Mouse (Mus musculus): ENCODE data around the gene Vmn1r195. TPM values are rescaled to one million over a fixed set of nuclear protein-coding genes. Genes with fewer than 3 reads are reported as not detected.

Vmn1r195 gene
- total and polyA plus RNA-seq, 3 experiments = not detected

- H3K27me3 ChIP-seq (ENCODE audit: control insufficient read depth, insufficient read depth, low read length) = no peaks in the 10 kb centered on the region
- 52% methylated on average over 2 of the region's 2 CpGs for WGBS
- intact Hi-C loops (cut with DNase I) = no loop called here
- no peaks in the 10 kb centered on the region for H3K36me3 ChIP-seq (ENCODE audit: control insufficient read depth, insufficient read depth, low read length)
- no peaks in the 10 kb centered on the region for H3K79me2 ChIP-seq (replicated peaks; ENCODE audit: control insufficient read depth, insufficient read depth, low read length)
- H3K4me3 ChIP-seq = no peak overlapping the region
- H3K9ac ChIP-seq (ENCODE audit: low read depth, low read length) = no peak overlapping the region
- TF ChIP-seq EP300 (IDR thresholded peaks at IDR 0.05; ENCODE audit: insufficient read depth, low read depth, low read length) = no peak
- no peak for TF ChIP-seq POLR2A (IDR thresholded peaks at IDR 0.05; ENCODE audit: insufficient read depth, low read depth, low read length)
- no peak for TF ChIP-seq CTCF (IDR thresholded peaks at IDR 0.05)
- no peak overlapping the region for H3K27ac ChIP-seq
- DNase-seq = no peak
- H3K4me1 ChIP-seq (ENCODE audit: control insufficient read depth, insufficient read depth, low read length) = no peaks in the 10 kb centered on the region
Measured at GRCm38 (mm10) chr13:22315361-22315760, 45.0 kb downstream of the Vmn1r195 start.

GRCm38 (mm10) chr13:22317366-22317765 lies 47.0 kb downstream of the Vmn1r195 start:
- Histone ChIP-seq H3K9ac (ENCODE audit: low read depth, low read length) (no peak overlapping the region), H3K36me3 (ENCODE audit: control insufficient read depth, insufficient read depth, low read length) (no peaks in the 10 kb centered on the region), H3K27ac (no peak overlapping the region), H3K27me3 (ENCODE audit: control insufficient read depth, insufficient read depth, low read length) (no peaks in the 10 kb centered on the region), H3K4me1 (ENCODE audit: control insufficient read depth, insufficient read depth, low read length) (no peaks in the 10 kb centered on the region), H3K4me3 (no peak overlapping the region), H3K79me2 (replicated peaks; ENCODE audit: control insufficient read depth, insufficient read depth, low read length) (no peaks in the 10 kb centered on the region)
- 73% methylated on average over 2 of the region's 2 CpGs for WGBS
- intact Hi-C loops (cut with DNase I) = no loop called here
- no peak for DNase-seq
- TF ChIP-seq EP300 (IDR thresholded peaks at IDR 0.05; ENCODE audit: insufficient read depth, low read depth, low read length) (no peak), CTCF (IDR thresholded peaks at IDR 0.05) (no peak), POLR2A (IDR thresholded peaks at IDR 0.05; ENCODE audit: insufficient read depth, low read depth, low read length) (no peak)

GRCm38 (mm10) chr13:22320091-22320490 lies 49.8 kb downstream of the Vmn1r195 start:
- H3K79me2 ChIP-seq (replicated peaks; ENCODE audit: control insufficient read depth, insufficient read depth, low read length) = no peaks in the 10 kb centered on the region
- H3K36me3 ChIP-seq (ENCODE audit: control insufficient read depth, insufficient read depth, low read length) = no peaks in the 10 kb centered on the region
- intact Hi-C loops (cut with DNase I) = no loop called here
- H3K4me1 ChIP-seq (ENCODE audit: control insufficient read depth, insufficient read depth, low read length) = no peaks in the 10 kb centered on the region
- no peak overlapping the region for H3K27ac ChIP-seq
- no peak overlapping the region for H3K9ac ChIP-seq (ENCODE audit: low read depth, low read length)
- TF ChIP-seq POLR2A (IDR thresholded peaks at IDR 0.05; ENCODE audit: insufficient read depth, low read depth, low read length) = no peak
- TF ChIP-seq EP300 (IDR thresholded peaks at IDR 0.05; ENCODE audit: insufficient read depth, low read depth, low read length) = no peak
- no peak for TF ChIP-seq CTCF (IDR thresholded peaks at IDR 0.05)
- H3K4me3 ChIP-seq = no peak overlapping the region
- H3K27me3 ChIP-seq (ENCODE audit: control insufficient read depth, insufficient read depth, low read length) = no peaks in the 10 kb centered on the region
- DNase-seq = no peak

DNA sequence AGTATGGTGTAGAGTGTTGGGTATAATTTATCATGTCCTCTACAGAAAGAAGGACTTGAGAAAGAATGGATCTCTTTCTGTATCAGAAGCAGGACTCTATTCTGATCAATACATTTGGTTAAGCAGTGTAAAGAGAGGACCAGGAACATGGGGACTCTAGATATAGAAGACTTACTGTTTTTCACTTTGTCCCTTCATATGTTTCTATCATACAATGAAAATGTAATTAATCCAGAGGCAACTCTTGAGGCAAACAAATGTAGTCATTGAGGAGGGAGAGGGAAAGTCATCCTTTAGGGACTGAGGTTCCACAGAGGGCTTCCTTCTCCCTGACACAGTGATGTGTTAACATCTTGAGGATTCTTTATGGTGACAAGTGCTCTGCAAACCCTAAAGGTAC lies 54.0 kb downstream of the Vmn1r195 start, which contains the start of gene Vmn1r197:
Vmn1r197 (plus strand) TSS at position 301 of the 400 bp plus-strand sequence.
- Histone ChIP-seq H3K79me2 (replicated peaks; ENCODE audit: control insufficient read depth, insufficient read depth, low read length) (no peaks in the 10 kb centered on the region), H3K4me1 (ENCODE audit: control insufficient read depth, insufficient read depth, low read length) (no peaks in the 10 kb centered on the region), H3K4me3 (no peak within 1 kb of the TSS), H3K36me3 (ENCODE audit: control insufficient read depth, insufficient read depth, low read length) (no peaks in the 10 kb centered on the region), H3K27ac (no peak within 1 kb of the TSS), H3K27me3 (ENCODE audit: control insufficient read depth, insufficient read depth, low read length) (no peaks in the 10 kb centered on the region), H3K9ac (ENCODE audit: low read depth, low read length) (no peak within 1 kb of the TSS)
- DNase-seq = no peak
- no peak for TF ChIP-seq EP300 (IDR thresholded peaks at IDR 0.05; ENCODE audit: insufficient read depth, low read depth, low read length)
- TF ChIP-seq POLR2A (IDR thresholded peaks at IDR 0.05; ENCODE audit: insufficient read depth, low read depth, low read length) = no peak
- no peak for TF ChIP-seq CTCF (IDR thresholded peaks at IDR 0.05)
- intact Hi-C loops (cut with DNase I) = no loop called here

Other genes with a start within 250 kb of the Vmn1r195 start
- 1 to 10 TPM; 8.1 to 10.0 TPM for gene Hist1h2ah, start 235.0 kb upstream of the Vmn1r195 start, total RNA-seq (2021)
- gene Hist1h2ah, start 235.0 kb upstream of the Vmn1r195 start, polyA plus RNA-seq (2012; rRNA removed) = 1.1 TPM in 1 of 2 replicates, not detected in the other
- 10 to 100 TPM in 1 of 2 experiments, 1 to 10 TPM in 1; 7.3 to 10.0 TPM for gene Hist1h2bk, start 234.7 kb upstream of the Vmn1r195 start, total RNA-seq (2021)
- gene Hist1h2bk, start 234.7 kb upstream of the Vmn1r195 start, polyA plus RNA-seq (2012; rRNA removed) = not detected in 2 replicates
- 10 to 100 TPM; 11.9 to 18.1 TPM for gene Hist1h4i, start 229.2 kb upstream of the Vmn1r195 start, total RNA-seq (2021)
- gene Hist1h4i, start 229.2 kb upstream of the Vmn1r195 start, polyA plus RNA-seq (2012; rRNA removed) = 5.8 and 8.3 TPM in 2 replicates
- 1 to 10 TPM; 1.7 to 4.3 TPM for gene Hist1h2ag, start 227.6 kb upstream of the Vmn1r195 start, total RNA-seq (2021)
- not detected in 2 replicates for gene Hist1h2ag, start 227.6 kb upstream of the Vmn1r195 start, polyA plus RNA-seq (2012; rRNA removed)
- 1 to 10 TPM; 2.8 to 3.6 TPM for gene Hist1h2bj, start 227.3 kb upstream of the Vmn1r195 start, total RNA-seq (2021)
- gene Hist1h2bj, start 227.3 kb upstream of the Vmn1r195 start, polyA plus RNA-seq (2012; rRNA removed) = 0.59 TPM in 1 of 2 replicates, not detected in the other
- not detected for gene Vmn1r188, start 186.1 kb upstream of the Vmn1r195 start, total RNA-seq (2021)
- not detected in 2 replicates for gene Vmn1r188, start 186.1 kb upstream of the Vmn1r195 start, polyA plus RNA-seq (2012; rRNA removed)
- gene Vmn1r189, start 164.7 kb upstream of the Vmn1r195 start, total RNA-seq (2021) = not detected
- gene Vmn1r189, start 164.7 kb upstream of the Vmn1r195 start, polyA plus RNA-seq (2012; rRNA removed) = not detected in 2 replicates
- not detected for gene Vmn1r191, start 86.6 kb upstream of the Vmn1r195 start, total RNA-seq (2021)
- not detected in 2 replicates for gene Vmn1r191, start 86.6 kb upstream of the Vmn1r195 start, polyA plus RNA-seq (2012; rRNA removed)
- not detected for gene Vmn1r192, start 79.4 kb upstream of the Vmn1r195 start, total RNA-seq (2021)
- gene Vmn1r192, start 79.4 kb upstream of the Vmn1r195 start, polyA plus RNA-seq (2012; rRNA removed) = not detected in 2 replicates
- not detected for gene Vmn1r193, start 47.4 kb upstream of the Vmn1r195 start, total RNA-seq (2021)
- not detected in 2 replicates for gene Vmn1r193, start 47.4 kb upstream of the Vmn1r195 start, polyA plus RNA-seq (2012; rRNA removed)
- not detected for gene Vmn1r194, start 26.3 kb upstream of the Vmn1r195 start, total RNA-seq (2021)
- gene Vmn1r194, start 26.3 kb upstream of the Vmn1r195 start, polyA plus RNA-seq (2012; rRNA removed) = not detected in 2 replicates
- not detected for gene Vmn1r196, start 19.4 kb downstream of the Vmn1r195 start, total RNA-seq (2021)
- gene Vmn1r196, start 19.4 kb downstream of the Vmn1r195 start, polyA plus RNA-seq (2012; rRNA removed) = not detected in 2 replicates
- gene Vmn1r197, start 54.1 kb downstream of the Vmn1r195 start, total RNA-seq (2021) = not detected
- gene Vmn1r197, start 54.1 kb downstream of the Vmn1r195 start, polyA plus RNA-seq (2012; rRNA removed) = not detected in 2 replicates
- gene Vmn1r198, start 79.8 kb downstream of the Vmn1r195 start, total RNA-seq (2021) = not detected
- gene Vmn1r198, start 79.8 kb downstream of the Vmn1r195 start, polyA plus RNA-seq (2012; rRNA removed) = not detected in 2 replicates
- gene Vmn1r199, start 109.3 kb downstream of the Vmn1r195 start, total RNA-seq (2021) = not detected
- not detected in 2 replicates for gene Vmn1r199, start 109.3 kb downstream of the Vmn1r195 start, polyA plus RNA-seq (2012; rRNA removed)
- not detected for gene Vmn1r200, start 119.9 kb downstream of the Vmn1r195 start, total RNA-seq (2021)
- gene Vmn1r200, start 119.9 kb downstream of the Vmn1r195 start, polyA plus RNA-seq (2012; rRNA removed) = not detected in 2 replicates
- gene Vmn1r201, start 201.4 kb downstream of the Vmn1r195 start, total RNA-seq (2021) = not detected
- not detected in 2 replicates for gene Vmn1r201, start 201.4 kb downstream of the Vmn1r195 start, polyA plus RNA-seq (2012; rRNA removed)
- gene Vmn1r202, start 234.9 kb downstream of the Vmn1r195 start, total RNA-seq (2021) = not detected
- gene Vmn1r202, start 234.9 kb downstream of the Vmn1r195 start, polyA plus RNA-seq (2012; rRNA removed) = not detected in 2 replicates
- not detected for gene Vmn1r203, start 247.6 kb downstream of the Vmn1r195 start, total RNA-seq (2021)
- not detected in 2 replicates for gene Vmn1r203, start 247.6 kb downstream of the Vmn1r195 start, polyA plus RNA-seq (2012; rRNA removed)